Mouse (Mus musculus) cerebellum, adult 2 months (tissue): Measurements from ENCODE around the gene Gm2042. TPM values are rescaled to one million over a fixed set of nuclear protein-coding genes. Genes with fewer than 3 reads are reported as not detected.
"Not testable (repeated sequence)": the region's sequence is repeated elsewhere in the genome, so short reads cannot be mapped to it uniquely, and the experiment has no call there.

Source experiments
- DNase-seq, 2 experiments: peaks; one replicate each; pipeline ENCODE4 v3.0.0; 2021
- H3K27ac ChIP-seq: fragments of 200-500 bp; 2 replicates; pipeline ENCODE4 v1.5.1; 2012; ENCODE audit warnings: low read length, control low read depth, inconsistent platforms; ENCODE audit not compliant: insufficient read depth
- H3K27me3 ChIP-seq: fragments of 200-500 bp; 2 replicates; pipeline ENCODE4 v1.6.1; 2012; ENCODE audit warnings: inconsistent platforms, mild to moderate bottlenecking, low read length, moderate library complexity; ENCODE audit not compliant: control insufficient read depth, insufficient read depth
- H3K4me1 ChIP-seq: fragments of 200-500 bp; 2 replicates; pipeline ENCODE4 v1.6.1; 2011; ENCODE audit warnings: low read length; ENCODE audit not compliant: control insufficient read depth, insufficient read depth
- H3K4me3 ChIP-seq: fragments of 200-500 bp; replicated peaks from 2 replicates; pipeline ENCODE3; 2011; ENCODE audit warnings: mild to moderate bottlenecking, low read depth, low read length, control low read depth; ENCODE audit not compliant: insufficient read depth
- WGBS: fragments of 180-500 bp; shearing (Covaris S2); methylation state at CpG from one replicate; pipeline ENCODE4 v1.1.7; 2018; 5-methylcytosine and 5-hydroxymethylcytosine counted together
- polyA plus RNA-seq: library from polyadenylated mRNA; depleted of rRNA; stranded (reverse); fragments of >200 nt; gene quantifications from 2 replicates; pipeline ENCODE4 v1.2.3, GENCODE M21; 2012; rRNA removed

Gene Gm2042
- polyA plus RNA-seq: not detected in 2 replicates

- WGBS: 80% methylated on average over 2 of the region's 2 CpGs
Observed at GRCm38 (mm10) chr12:87953780-87954179, at the start of gene Gm2042. Gene Gm2042 (plus strand): TSS chr12:87954080.

GRCm38 (mm10) chr12:87919721-87920120 lies 34.2 kb upstream of the Gm2042 start, which contains the start of gene Gm2035:
Gene Gm2035 (minus strand): TSS chr12:87919857.
- H3K27me3 ChIP-seq, DNase-seq, H3K27ac ChIP-seq, H3K4me3 ChIP-seq, H3K4me1 ChIP-seq: not testable (repeated sequence)
- 57% methylated on average over 2 of the region's 2 CpGs for WGBS

More at GRCm38 (mm10) chr12:87953780-87954179, at the start of gene Gm2042:
- H3K27ac ChIP-seq, H3K4me3 ChIP-seq, H3K4me1 ChIP-seq, H3K27me3 ChIP-seq, DNase-seq: not testable (repeated sequence)

- not testable (repeated sequence) for H3K27ac ChIP-seq, DNase-seq, H3K27me3 ChIP-seq, H3K4me1 ChIP-seq, H3K4me3 ChIP-seq
Observed at GRCm38 (mm10) chr12:87984000-87984399, 30.1 kb downstream of the Gm2042 start.

GRCm38 (mm10) chr12:88004118-88004517 lies 50.2 kb downstream of the Gm2042 start:
- H3K4me1 ChIP-seq, H3K27me3 ChIP-seq, H3K27ac ChIP-seq, H3K4me3 ChIP-seq, DNase-seq: not testable (repeated sequence)
- 69% methylated on average over 3 of the region's 3 CpGs for WGBS

Other genes starting within 250 kb of the Gm2042 start
- not detected in 2 replicates for gene Gm21319, start 178.3 kb upstream of the Gm2042 start, polyA plus RNA-seq
- not detected in 2 replicates for gene Gm21936, start 158.6 kb upstream of the Gm2042 start, polyA plus RNA-seq
- gene BB287469, start 137.5 kb upstream of the Gm2042 start, polyA plus RNA-seq: not detected in 2 replicates
- gene Gm2001, start 111.7 kb upstream of the Gm2042 start, polyA plus RNA-seq: not detected in 2 replicates
- gene Gm2016, start 80.0 kb upstream of the Gm2042 start, polyA plus RNA-seq: not detected in 2 replicates
- not detected in 2 replicates for gene Gm2022, start 58.7 kb upstream of the Gm2042 start, polyA plus RNA-seq
- not detected in 2 replicates for gene Gm2035, start 34.2 kb upstream of the Gm2042 start, polyA plus RNA-seq
- not detected in 2 replicates for gene Gm2075, start 57.8 kb downstream of the Gm2042 start, polyA plus RNA-seq
- gene Gm6803, start 64.7 kb downstream of the Gm2042 start, polyA plus RNA-seq: not detected in 2 replicates
- gene Gm2056, start 72.9 kb downstream of the Gm2042 start, polyA plus RNA-seq: not detected in 2 replicates
- not detected in 2 replicates for gene Gm16368, start 129.6 kb downstream of the Gm2042 start, polyA plus RNA-seq
- gene Gm10436, start 228.0 kb downstream of the Gm2042 start, polyA plus RNA-seq: not detected in 2 replicates